Mouse (Mus musculus) C2C12 (cell line): Measurements from ENCODE around the gene Upk2.

Experiments used
- CEBPB ChIP-seq: IDR thresholded peaks from one replicate; pipeline ENCODE4 v1.6.1; 2011; ENCODE audit warnings: low read depth, mild to moderate bottlenecking, control low read depth, moderate library complexity
- CTCF ChIP-seq: IDR thresholded peaks from one replicate; pipeline ENCODE4 v1.5.1; 2011; ENCODE audit not compliant: control insufficient read depth, insufficient read depth, insufficient read length
- FOSL1 ChIP-seq: IDR thresholded peaks from one replicate; pipeline ENCODE4 v1.8.0; 2011; ENCODE audit warnings: mild to moderate bottlenecking, low read length; ENCODE audit not compliant: poor library complexity, insufficient read depth, severe bottlenecking
- MAX ChIP-seq: IDR thresholded peaks from one replicate; pipeline ENCODE4 v1.6.1; 2011; ENCODE audit warnings: mild to moderate bottlenecking, control low read depth
- MYOD1 ChIP-seq: IDR thresholded peaks from one replicate; pipeline ENCODE4 v1.6.1; 2011; ENCODE audit warnings: low read depth; ENCODE audit not compliant: control insufficient read depth, insufficient read length
- MYOG ChIP-seq: IDR thresholded peaks from one replicate; pipeline ENCODE4 v1.6.1; 2011; ENCODE audit not compliant: control insufficient read depth, insufficient read length; ENCODE audit errors: extremely low read depth
- USF1 ChIP-seq: IDR thresholded peaks from one replicate; pipeline ENCODE4 v1.6.1; 2011; ENCODE audit warnings: low read depth, mild to moderate bottlenecking, control low read depth, moderate library complexity

GRCm38 (mm10) chr9:44454132-44454890 is 465 bp downstream of the Upk2 start:
- TF ChIP-seq USF1 (no peak), CEBPB (no peak), CTCF (peak; percentile 92), MAX (no peak), MYOG (no peak), MYOD1 (no peak), FOSL1 (no peak)
